ENCODE assay signal across 8 mouse cellular contexts in the genomic region with DNA sequence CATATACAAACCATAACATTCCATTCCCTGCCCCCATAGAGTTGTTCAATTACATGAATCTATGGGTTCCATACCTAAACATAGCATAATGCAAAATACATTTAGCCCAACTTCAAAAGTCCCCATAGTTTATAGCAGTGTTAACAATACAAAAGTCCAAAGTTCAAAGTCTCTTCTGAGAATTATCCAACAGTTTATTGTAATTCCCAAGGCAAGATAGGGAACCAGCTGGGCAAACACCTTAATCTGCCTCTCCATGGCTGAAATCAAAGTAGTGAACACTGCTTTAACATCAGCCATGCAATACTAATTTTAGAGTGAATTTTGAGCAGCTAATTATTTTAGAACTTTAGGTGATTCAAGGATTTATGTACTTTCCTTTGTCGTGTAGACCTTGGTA.
"Had no signal": no experiment of that assay in that cellular context is flagged by ENCODE, and none has a peak within 500 bp of the region (broad histone marks: within the 10 kb centered on the region; RNA-seq: fewer than 3 reads in every experiment).

No protein-coding gene starts in this region.

- ATAC-seq: lung, postnatal 0 days; midbrain, embryonic 13.5 days; midbrain, embryonic 15.5 days had no signal

- H3K9ac ChIP-seq: lung, embryonic 15.5 days; midbrain, embryonic 13.5 days; midbrain, embryonic 15.5 days; neural tube, embryonic 12.5 days had no signal

- H3K27ac ChIP-seq: lung, embryonic 15.5 days; macrophage; midbrain, embryonic 13.5 days; midbrain, embryonic 15.5 days; neural tube, embryonic 12.5 days had no signal

- H3K4me1 ChIP-seq: lung, embryonic 15.5 days; megakaryocyte, embryonic 14.5 days; midbrain, embryonic 13.5 days; midbrain, embryonic 15.5 days; neural tube, embryonic 12.5 days had no signal

- H3K27me3 ChIP-seq: lung, embryonic 15.5 days; megakaryocyte, embryonic 14.5 days; midbrain, embryonic 13.5 days; midbrain, embryonic 15.5 days; neural tube, embryonic 12.5 days had no signal

- H3K36me3 ChIP-seq: lung, embryonic 15.5 days; midbrain, embryonic 13.5 days; midbrain, embryonic 15.5 days; neural tube, embryonic 12.5 days had no signal

- H3K4me2 ChIP-seq: lung, embryonic 15.5 days; midbrain, embryonic 11.5 days; midbrain, embryonic 13.5 days; midbrain, embryonic 15.5 days; neural tube, embryonic 12.5 days had no signal

- H3K9me3 ChIP-seq: lung, embryonic 15.5 days; megakaryocyte, embryonic 14.5 days; midbrain, embryonic 13.5 days; midbrain, embryonic 15.5 days; neural tube, embryonic 12.5 days had no signal

- H3K4me3 ChIP-seq: lung, embryonic 15.5 days; megakaryocyte, embryonic 14.5 days; midbrain, embryonic 13.5 days; midbrain, embryonic 15.5 days; neural tube, embryonic 12.5 days had no signal
